Mouse (Mus musculus) gastrocnemius, adult 18-20 months (tissue): Measurements from ENCODE around the gene Islr. TPM values are rescaled to one million over a fixed set of nuclear protein-coding genes. Genes with fewer than 3 reads are reported as not detected.

Experiments used
- DNase-seq: peaks from one replicate; pipeline ENCODE4 v3.0.0; 2021; ENCODE audit warnings: low spot score
- microRNA-seq: library from miRNA; unstranded; fragments of <30 nt; microRNA quantifications from one replicate; pipeline ENCODE4 v1.2.0, GENCODE M21; 2021
- total RNA-seq, 2 experiments: library from RNA; stranded (reverse); gene quantifications; 2 replicates each; pipeline ENCODE4 v1.2.3; 2021

Islr gene
- total RNA-seq, 2 experiments from 2014 or later, result 15.6 to 20.8 TPM

GRCm38 (mm10) chr9:58114019-58114418 lies 90.1 kb downstream of the Islr start:
- DNase-seq, result no peak

DNA sequence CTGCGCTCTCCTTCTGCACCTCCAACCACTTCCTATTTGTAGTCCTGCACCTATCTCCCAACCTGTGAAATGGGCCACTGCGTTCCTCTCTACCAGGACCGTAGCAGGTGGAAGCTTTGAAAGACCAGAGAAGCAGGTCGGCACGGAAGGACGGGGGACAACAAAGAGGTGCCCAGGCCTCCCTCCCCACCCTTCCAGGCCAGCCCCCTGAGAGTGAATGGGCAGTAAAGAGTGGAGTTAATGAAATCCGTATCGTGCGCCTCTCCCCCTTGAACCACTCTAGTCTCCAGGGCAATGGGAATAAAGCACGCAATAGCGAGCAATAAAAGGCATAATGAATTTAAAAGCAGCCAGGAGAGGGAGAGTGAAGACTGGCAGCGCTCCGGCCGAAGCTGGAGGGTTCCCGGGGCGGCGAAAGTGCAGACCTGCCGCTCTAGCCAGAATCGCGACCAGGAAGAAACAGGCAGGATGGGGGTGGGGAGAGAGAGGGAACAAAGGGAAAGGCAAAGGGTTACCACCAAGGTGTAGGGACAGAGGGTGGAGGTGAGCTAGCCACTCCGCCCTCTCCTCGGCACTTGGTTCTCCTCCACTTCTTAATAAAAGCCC lies 90.7 kb downstream of the Islr start:
- DNase-seq, result no peak

DNA sequence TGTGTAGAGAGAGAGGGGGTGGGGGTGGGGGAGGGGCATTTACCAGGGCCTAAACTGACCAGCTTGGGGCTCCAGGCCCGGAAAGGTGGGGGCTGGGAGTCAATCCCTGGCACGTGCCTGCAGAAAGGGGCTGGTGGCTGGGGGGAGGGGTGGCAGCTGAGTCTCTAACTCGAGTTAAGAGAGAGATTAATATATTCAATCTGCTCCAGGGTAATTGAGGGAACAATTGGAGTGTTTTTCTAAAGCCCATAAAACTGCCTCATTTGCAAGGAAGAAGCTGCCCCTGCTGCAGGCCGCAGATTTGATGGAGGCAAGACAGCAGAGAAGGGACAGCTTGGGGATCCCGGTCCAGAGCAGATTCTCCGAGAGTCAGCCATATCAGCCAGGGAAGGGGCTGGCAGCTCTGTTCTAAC lies 91.2 kb downstream of the Islr start:
- DNase-seq, result no peak

DNA sequence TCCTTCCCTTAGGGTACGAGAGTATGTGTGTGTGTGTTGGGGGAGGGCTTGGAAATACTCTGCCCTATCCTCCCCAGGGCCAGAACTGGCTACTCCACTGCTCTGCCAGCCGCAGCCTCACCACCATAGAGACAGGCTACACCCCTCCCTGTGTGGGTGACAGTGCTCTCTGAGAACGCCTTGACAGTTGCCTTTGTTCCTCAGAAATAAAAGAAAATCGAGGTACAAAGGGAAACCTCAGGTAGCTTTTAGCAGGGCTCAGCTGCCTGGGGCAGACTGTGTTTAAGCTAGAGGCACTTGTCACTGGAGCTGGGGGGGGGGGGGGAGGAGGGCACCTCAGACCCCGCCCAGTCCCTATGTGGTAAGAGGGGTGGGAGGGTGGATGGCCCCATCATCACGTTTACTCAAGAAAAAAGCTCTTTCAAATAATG lies 91.8 kb downstream of the Islr start:
- DNase-seq, result no peak

- DNase-seq, result no peak
Measured at GRCm38 (mm10) chr9:58111431-58111830, 92.7 kb downstream of the Islr start.

GRCm38 (mm10) chr9:58110787-58111186 lies 93.3 kb downstream of the Islr start:
- no peak for DNase-seq

DNA sequence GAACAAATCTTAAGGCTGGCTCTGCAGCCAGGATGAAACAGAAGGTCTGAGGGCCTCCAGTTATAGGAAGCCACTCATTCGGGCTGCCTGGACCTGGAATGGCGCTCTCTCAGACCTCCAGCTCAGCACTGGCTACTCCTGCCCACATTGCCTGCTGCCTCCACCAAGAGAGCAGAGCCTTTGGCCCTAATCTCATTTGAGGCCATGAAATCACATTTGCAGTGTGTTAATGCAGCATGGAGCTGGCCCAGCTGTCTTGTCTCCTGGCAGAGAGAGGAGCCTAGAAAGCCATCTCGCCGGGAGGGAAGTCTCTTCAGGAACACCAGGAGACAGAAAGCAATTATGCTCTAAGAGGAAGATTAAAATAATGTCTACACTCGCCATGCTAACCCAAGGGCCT lies 96.6 kb downstream of the Islr start:
- no peak for DNase-seq

Small RNAs within 50 kb of the gene (microRNA-seq; reads per million reads assigned to microRNA genes)
- gene Mir6385, result not detected

Other genes with a start within 250 kb of the Islr start
- gene Cyp11a1, start 197.9 kb downstream of the Islr start, total RNA-seq, result under 1 TPM; 0.24 to 0.34 TPM
- under 1 TPM; 0.16 to 0.90 TPM for gene Stra6, start 140.5 kb downstream of the Islr start, total RNA-seq
- not detected for gene Ccdc33, start 85.5 kb downstream of the Islr start, total RNA-seq
- gene Islr2, start within 50 bp of the Islr start, total RNA-seq, result 1 to 10 TPM; 1.6 to 1.9 TPM
- 1 to 10 TPM; 3.2 to 4.7 TPM for gene Pml, start 45.5 kb upstream of the Islr start, total RNA-seq
- gene Stoml1, start 48.9 kb upstream of the Islr start, total RNA-seq, result 1 to 10 TPM; 6.8 to 7.3 TPM
- gene Loxl1, start 108.9 kb upstream of the Islr start, total RNA-seq, result 10 to 100 TPM; 12.3 to 14.1 TPM
- not detected for gene Tbc1d21, start 166.1 kb upstream of the Islr start, total RNA-seq